Mouse (Mus musculus) limb, embryonic 12.5 days (tissue): Measurements from ENCODE around the gene Foxf2. TPM values are rescaled to one million over a fixed set of nuclear protein-coding genes. Genes with fewer than 3 reads are reported as not detected.

ENCODE experiments used
- ATAC-seq: fragments of 200-750 bp; cut with Nextera tagmentation; 2 replicates; pipeline ENCODE4 v1.8.0; 2017; ENCODE audit warnings: low read depth, moderate TSS enrichment; ENCODE audit not compliant: insufficient number of reproducible peaks, insufficient read depth, low FRiP score, low TSS enrichment
- H3K27ac ChIP-seq: fragments of 300-500 bp; sonication (generic); 2 replicates; pipeline ENCODE4 v1.5.1; 2016; ENCODE audit warnings: mild to moderate bottlenecking, moderate library complexity
- H3K27me3 ChIP-seq: fragments of 300-500 bp; sonication (generic); 2 replicates; pipeline ENCODE4 v1.6.1; 2016; ENCODE audit warnings: mild to moderate bottlenecking, moderate library complexity
- H3K36me3 ChIP-seq: fragments of 300-500 bp; sonication (generic); 2 replicates; pipeline ENCODE4 v1.6.1; 2016; ENCODE audit warnings: mild to moderate bottlenecking, moderate library complexity
- H3K4me1 ChIP-seq: fragments of 300-500 bp; sonication (generic); replicated peaks from 2 replicates; pipeline ENCODE4 v1.6.1; 2016
- H3K4me2 ChIP-seq: fragments of 300-500 bp; sonication (generic); 2 replicates; pipeline ENCODE4 v1.6.1; 2016; ENCODE audit warnings: mild to moderate bottlenecking, moderate library complexity
- H3K4me3 ChIP-seq: fragments of 300-500 bp; sonication (generic); replicated peaks from 2 replicates; pipeline ENCODE4 v1.5.1; 2016; ENCODE audit warnings: mild to moderate bottlenecking
- H3K9ac ChIP-seq: fragments of 300-500 bp; sonication (generic); replicated peaks from 2 replicates; pipeline ENCODE4 v1.6.1; 2016; ENCODE audit warnings: mild to moderate bottlenecking, moderate library complexity
- H3K9me3 ChIP-seq: fragments of 300-500 bp; sonication (generic); 2 replicates; pipeline ENCODE4 v1.6.1; 2016; ENCODE audit warnings: mild to moderate bottlenecking, moderate library complexity
- WGBS: fragments of 180-500 bp; shearing (Covaris S2); methylation state at CpG from one replicate; pipeline ENCODE4 v1.1.7; 2016; 5-methylcytosine and 5-hydroxymethylcytosine counted together
- polyA plus RNA-seq: library from polyadenylated mRNA; unstranded; fragments of >200 nt; fragmentation: Nextera tagmentation; extraction: Ambion mirVana; gene quantifications from 2 replicates; pipeline ENCODE4 v1.2.1, GENCODE M21; 2016

The Foxf2 gene
- polyA plus RNA-seq, 1 experiment from 2014 or later = 0.64 TPM

DNA sequence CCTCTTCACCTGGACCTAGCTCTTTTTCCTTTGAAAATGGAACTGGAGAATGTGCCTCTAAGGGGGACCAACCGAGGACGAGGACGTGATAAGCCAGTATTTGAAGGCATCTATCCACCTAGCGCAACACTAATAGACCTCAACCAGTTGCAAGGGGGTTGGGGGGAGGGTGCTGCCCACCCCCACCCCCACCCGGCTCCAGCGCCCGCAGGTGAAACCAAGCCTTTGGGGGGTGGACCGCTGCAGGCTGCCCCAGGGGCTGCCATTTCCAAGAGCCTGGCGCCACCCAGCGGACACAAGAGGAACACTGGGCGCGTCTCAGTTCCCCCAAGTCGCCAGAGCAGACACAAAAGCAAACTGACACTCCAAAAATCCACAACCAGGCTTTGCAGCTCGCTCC, 7.2 kb upstream of the Foxf2 start:
- no peak overlapping the region for H3K9ac ChIP-seq
- H3K27ac ChIP-seq = no peak overlapping the region
- ATAC-seq = peak; percentile 60; the same call in 1 of the 2 replicates
- H3K27me3 ChIP-seq = peaks cover 96% of the 10 kb centered on the region
- 0% methylated on average over 14 of the region's 14 CpGs for WGBS
- peak overlapping the region; percentile 60 for H3K4me2 ChIP-seq
- no peaks in the 10 kb centered on the region for H3K36me3 ChIP-seq
- peaks cover 18% of the 10 kb centered on the region for H3K4me1 ChIP-seq
- H3K4me3 ChIP-seq = peak overlapping the region; percentile 30
- no peaks in the 10 kb centered on the region for H3K9me3 ChIP-seq

DNA sequence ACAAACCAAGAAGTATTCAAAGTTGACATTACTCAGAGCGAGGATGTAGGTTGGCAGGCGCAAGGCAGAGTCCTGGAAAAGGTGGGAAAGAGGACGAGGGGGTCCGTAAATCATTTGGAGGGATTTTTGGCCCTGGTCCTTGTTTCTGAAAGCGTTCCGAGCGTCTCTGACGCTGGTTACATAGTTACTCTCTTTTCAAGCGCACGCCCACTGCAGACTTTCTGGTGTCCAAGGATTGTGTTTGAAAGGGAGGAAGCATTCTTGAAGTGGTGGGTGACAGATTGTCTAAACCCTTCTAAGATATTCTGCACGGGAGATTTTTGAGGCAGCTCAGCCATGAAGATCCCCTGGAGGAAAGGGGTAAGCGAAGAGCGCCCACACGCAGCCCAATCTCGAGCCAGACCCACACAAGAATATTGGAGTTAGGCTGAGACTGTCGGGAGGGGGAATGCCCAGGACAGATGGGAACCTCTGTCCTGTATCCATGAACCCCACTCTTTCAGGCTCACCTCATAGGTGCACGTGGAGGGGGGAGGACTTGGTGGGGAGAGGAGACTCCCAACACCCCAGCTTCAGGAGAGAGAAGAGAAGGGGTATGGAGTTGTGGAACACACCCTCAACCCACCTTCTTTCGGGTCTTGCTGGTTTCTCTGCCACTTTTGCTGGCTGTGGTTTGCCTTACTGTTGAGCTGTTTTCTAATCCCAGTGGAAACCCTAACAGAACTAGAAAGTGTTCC, 6.5 kb upstream of the Foxf2 start:
- Histone ChIP-seq H3K4me2 (peak overlapping the region; percentile 60; the same call in 1 of the 2 replicates), H3K27ac (no peak overlapping the region), H3K36me3 (no peaks in the 10 kb centered on the region), H3K9me3 (no peaks in the 10 kb centered on the region), H3K4me1 (peaks cover 21% of the 10 kb centered on the region), H3K4me3 (peak overlapping the region; percentile 30; the same call in 1 of the 2 replicates), H3K27me3 (peaks cover 96% of the 10 kb centered on the region), H3K9ac (no peak overlapping the region)
- WGBS = 2% methylated on average over 18 of the region's 18 CpGs
- no peak for ATAC-seq

DNA sequence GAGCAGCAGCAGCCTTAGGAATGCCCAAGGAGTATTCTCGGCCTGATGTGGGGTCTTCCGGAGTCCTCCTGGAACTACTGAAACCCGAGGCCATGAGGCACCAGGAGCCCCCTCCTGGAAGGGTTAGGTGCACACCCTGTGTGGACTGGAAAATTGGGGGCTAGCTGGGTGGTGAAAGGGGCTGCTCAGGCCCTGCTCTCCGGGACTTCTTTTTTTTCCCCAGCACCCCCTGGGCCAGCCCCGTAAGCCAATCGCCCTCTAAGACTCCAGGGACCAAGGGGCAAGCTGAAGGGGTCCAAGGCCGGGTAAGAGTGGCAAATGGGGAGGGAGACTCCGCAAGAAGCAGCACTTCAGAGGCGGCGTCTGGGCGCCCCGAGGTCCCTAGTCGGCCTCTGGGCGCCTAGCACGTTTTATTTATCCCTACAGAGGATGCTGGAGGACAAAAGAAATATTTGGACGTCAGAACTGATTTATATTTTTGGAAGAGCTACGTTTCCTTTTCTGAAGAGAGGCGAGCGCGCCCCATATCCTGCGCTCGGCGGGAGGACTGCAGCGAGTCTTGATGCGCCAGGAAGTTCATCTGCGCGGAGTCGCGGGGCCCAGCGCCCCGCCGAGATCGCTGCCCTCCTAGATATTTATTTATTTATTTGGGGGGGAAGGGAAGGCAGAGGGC, 5.7 kb upstream of the Foxf2 start:
- H3K4me1 ChIP-seq = peaks cover 28% of the 10 kb centered on the region
- no peaks in the 10 kb centered on the region for H3K9me3 ChIP-seq
- H3K4me3 ChIP-seq = peak overlapping the region; percentile 11
- no peaks in the 10 kb centered on the region for H3K36me3 ChIP-seq
- no peak overlapping the region for H3K27ac ChIP-seq
- peak overlapping the region; percentile 39 for H3K4me2 ChIP-seq
- H3K9ac ChIP-seq = no peak overlapping the region
- H3K27me3 ChIP-seq = peaks cover 96% of the 10 kb centered on the region
- WGBS = under 1% methylated on average over 33 of the region's 33 CpGs
- ATAC-seq = no peak

DNA sequence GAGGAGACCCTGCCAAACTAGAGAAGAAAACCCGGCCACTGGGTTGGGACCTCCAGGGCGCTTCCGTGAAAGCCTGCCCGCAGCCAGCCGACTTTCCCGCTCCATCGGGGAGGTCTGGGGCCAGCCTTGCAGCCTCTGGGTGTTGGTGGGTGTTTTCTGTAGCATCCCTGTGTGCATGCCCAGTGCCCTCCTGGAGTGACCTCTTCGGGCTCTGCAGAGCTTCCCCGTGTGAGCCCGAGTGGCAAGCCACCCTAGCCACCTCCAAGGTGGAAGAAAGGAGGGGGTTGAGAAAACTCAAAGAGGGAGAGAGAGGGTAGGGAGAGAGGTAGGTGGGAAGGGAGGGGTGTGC, 5.1 kb upstream of the Foxf2 start:
- Histone ChIP-seq H3K9ac (no peak overlapping the region), H3K36me3 (no peaks in the 10 kb centered on the region), H3K4me1 (peaks cover 31% of the 10 kb centered on the region), H3K9me3 (no peaks in the 10 kb centered on the region), H3K4me2 (peak overlapping the region; percentile 39), H3K4me3 (peak overlapping the region; percentile 11), H3K27me3 (peaks cover 96% of the 10 kb centered on the region), H3K27ac (no peak overlapping the region)
- under 1% methylated on average over 10 of the region's 10 CpGs for WGBS
- no peak for ATAC-seq

DNA sequence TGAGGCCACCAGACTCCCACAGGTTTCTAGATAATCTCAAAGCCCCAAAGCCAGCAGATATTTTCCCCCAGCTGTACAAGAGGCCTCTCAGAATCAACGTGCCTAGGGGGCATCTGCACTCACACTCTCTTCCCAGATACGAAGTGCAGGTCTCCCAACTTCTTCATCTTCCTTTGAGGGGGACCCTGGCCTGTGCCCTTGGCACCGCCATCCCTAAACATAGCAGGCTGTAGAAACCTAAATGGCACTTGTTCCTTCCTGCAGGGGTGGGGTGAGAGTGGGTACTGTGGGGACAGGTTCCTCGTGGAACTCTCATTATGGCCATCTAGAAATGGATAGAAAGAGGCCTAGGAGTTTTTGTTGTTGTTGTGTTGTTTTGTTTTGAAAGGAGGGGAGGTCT, 4.7 kb upstream of the Foxf2 start:
- no peak overlapping the region; the same call in 1 of the 2 replicates for H3K4me3 ChIP-seq
- H3K27ac ChIP-seq = no peak overlapping the region
- no peak overlapping the region for H3K4me2 ChIP-seq
- no peak overlapping the region for H3K9ac ChIP-seq
- peaks cover 96% of the 10 kb centered on the region for H3K27me3 ChIP-seq
- H3K36me3 ChIP-seq = no peaks in the 10 kb centered on the region
- peaks cover 36% of the 10 kb centered on the region for H3K4me1 ChIP-seq
- 13% methylated on average over 4 of the region's 4 CpGs for WGBS
- no peak for ATAC-seq
- no peaks in the 10 kb centered on the region for H3K9me3 ChIP-seq

DNA sequence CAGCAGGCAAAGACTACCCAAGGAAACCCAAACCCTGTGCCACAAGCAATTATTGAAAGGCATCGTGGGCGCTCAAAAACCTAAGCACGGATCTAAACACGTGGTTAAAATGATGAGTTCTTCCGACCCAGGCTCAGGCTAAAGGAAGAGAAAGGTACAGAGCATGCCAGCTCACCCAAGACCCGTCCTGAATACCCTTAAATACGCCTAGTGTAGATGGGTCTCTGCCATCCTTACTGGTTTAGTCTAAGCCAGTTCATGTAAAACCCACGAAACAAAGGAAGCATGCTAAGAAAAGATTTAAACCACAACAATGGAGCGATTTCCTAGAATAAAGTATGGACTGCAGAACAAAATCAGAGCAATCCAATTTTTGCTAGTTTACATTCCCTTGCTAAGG, 3.9 kb upstream of the Foxf2 start:
- no peak for ATAC-seq
- no peak overlapping the region for H3K9ac ChIP-seq
- H3K27me3 ChIP-seq = peaks cover 96% of the 10 kb centered on the region
- peaks cover 44% of the 10 kb centered on the region for H3K4me1 ChIP-seq
- H3K4me3 ChIP-seq = no peak overlapping the region
- no peak overlapping the region for H3K4me2 ChIP-seq
- no peaks in the 10 kb centered on the region for H3K9me3 ChIP-seq
- 7% methylated on average over 9 of the region's 9 CpGs for WGBS
- no peak overlapping the region for H3K27ac ChIP-seq
- H3K36me3 ChIP-seq = no peaks in the 10 kb centered on the region

DNA sequence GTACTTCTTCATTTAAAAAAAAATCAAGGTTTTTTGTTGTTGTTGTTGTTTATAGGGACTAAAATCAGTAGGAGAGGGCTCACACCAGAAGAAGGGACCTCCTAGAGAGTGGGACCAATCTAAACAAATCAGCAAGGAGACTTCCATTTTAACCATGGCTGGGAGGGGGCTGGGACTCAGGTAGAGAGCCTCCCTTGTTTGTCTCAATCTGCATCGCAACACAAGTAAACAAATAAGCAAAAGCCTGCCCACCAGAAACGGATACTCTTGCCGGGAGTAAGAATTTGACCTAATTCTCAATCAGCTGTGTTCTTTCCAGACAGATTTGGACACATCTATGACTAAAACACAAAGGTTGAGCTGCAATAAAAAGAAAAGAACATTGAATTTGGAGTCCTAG, 3.2 kb upstream of the Foxf2 start:
- no peak overlapping the region for H3K4me2 ChIP-seq
- WGBS = 0% methylated on average over 3 of the region's 3 CpGs
- no peak overlapping the region for H3K27ac ChIP-seq
- H3K9me3 ChIP-seq = no peaks in the 10 kb centered on the region
- no peak overlapping the region for H3K4me3 ChIP-seq
- H3K4me1 ChIP-seq = peaks cover 49% of the 10 kb centered on the region
- no peaks in the 10 kb centered on the region for H3K36me3 ChIP-seq
- H3K9ac ChIP-seq = no peak overlapping the region
- no peak for ATAC-seq
- H3K27me3 ChIP-seq = peaks cover 96% of the 10 kb centered on the region

DNA sequence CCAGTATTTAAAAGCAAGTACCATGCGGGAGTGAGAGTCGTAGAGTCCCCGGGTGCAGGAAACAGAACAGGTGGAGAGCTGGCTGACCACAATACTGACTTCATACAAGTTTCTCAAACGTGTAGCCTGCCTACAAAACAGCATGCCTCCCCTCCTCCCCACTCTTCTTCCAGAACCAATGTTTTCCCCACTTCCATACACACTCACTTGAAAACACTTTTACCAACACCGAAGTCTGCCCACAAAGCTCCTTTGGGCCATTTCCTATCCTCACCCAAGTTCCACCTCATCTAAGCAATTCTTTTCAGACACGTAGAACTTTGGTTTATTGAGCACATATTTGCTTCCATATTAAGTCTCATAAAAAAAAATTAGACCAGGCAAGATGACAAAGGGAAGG, 2.3 kb upstream of the Foxf2 start:
- Histone ChIP-seq H3K4me2 (no peak overlapping the region), H3K4me1 (peaks cover 52% of the 10 kb centered on the region), H3K4me3 (no peak overlapping the region), H3K9ac (no peak overlapping the region), H3K36me3 (no peaks in the 10 kb centered on the region), H3K27ac (no peak overlapping the region), H3K9me3 (no peaks in the 10 kb centered on the region), H3K27me3 (peaks cover 98% of the 10 kb centered on the region)
- under 1% methylated on average over 6 of the region's 6 CpGs for WGBS
- ATAC-seq = no peak

DNA sequence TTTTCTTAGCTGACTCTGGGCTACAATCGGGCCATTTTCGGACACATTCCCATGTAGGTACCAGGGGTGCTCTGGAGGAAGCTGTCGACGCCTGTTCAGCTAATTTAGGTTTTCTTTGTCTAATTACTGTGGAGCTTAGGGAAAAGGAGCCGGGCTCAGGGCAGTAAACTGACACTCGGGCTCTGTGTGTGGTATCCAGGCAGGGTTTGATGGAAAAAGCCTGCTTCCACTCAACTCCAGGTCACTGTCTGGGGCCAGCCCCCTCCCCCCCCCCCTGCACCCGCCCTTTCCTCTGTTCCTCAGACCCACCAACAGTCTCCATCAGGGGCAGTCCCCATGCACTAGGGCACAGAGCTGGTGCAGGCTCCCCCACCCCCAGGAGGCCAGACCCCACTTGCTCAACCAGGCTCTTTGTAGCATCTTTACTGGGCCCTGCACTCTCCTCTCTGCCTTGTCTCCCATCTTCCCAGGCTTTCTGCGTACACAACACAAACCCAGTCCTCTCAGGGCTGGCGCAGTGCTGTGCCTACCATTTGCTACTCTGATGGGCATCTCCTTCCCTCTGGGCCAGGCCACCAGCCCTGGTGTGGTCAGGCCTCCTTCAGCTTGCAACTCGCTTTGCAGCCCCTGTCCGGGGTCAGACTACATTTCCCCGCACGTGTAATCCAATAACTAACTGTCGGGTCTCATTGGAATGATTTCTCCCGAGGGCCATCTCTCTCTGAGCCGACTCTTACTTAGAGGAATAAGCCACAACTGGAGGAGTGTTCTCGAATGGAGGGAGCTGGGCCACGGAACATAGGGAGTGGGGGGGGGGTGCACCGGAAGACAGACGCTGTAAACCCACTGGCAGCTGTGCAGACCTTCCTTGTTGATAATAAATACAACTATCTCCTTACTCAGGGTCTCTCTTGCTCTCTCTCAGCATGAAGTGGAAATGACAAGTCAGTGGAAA, 1.4 kb upstream of the Foxf2 start:
- Histone ChIP-seq H3K27me3 (peaks cover 98% of the 10 kb centered on the region), H3K4me2 (0 out of 2 replicates have a peak overlapping the region, but pooled peaks have one; percentile 13), H3K9ac (no peak overlapping the region), H3K9me3 (no peaks in the 10 kb centered on the region), H3K27ac (no peak overlapping the region), H3K4me1 (peaks cover 55% of the 10 kb centered on the region), H3K36me3 (no peaks in the 10 kb centered on the region), H3K4me3 (peak overlapping the region; percentile 50; the same call in 1 of the 2 replicates)
- ATAC-seq = no peak
- WGBS = 0% methylated on average over 20 of the region's 20 CpGs

DNA sequence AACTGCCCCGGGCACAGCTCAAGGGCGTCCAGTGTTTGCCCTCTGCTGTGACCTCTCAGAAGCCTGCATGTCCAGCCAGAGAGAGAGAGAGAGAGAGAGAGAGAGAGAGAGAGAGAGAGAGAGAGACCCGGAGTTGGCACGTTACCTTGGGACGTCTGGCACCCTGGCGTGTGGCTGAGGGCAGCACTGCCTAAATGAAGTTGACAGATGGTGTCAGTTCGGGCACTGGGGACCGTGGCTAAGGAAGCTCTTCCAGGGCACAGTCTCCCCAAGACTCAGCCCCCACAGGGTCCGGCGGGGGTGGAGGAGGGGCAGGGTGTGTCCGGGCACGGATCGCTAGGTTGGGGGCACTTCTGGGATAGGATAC, 667 bp upstream of the Foxf2 start:
- ATAC-seq = no peak
- Histone ChIP-seq H3K27ac (no peak overlapping the region), H3K4me1 (peaks cover 59% of the 10 kb centered on the region), H3K4me3 (peak overlapping the region; percentile 50), H3K9ac (0 out of 2 replicates have a peak overlapping the region, but pooled peaks have one; percentile 60), H3K36me3 (no peaks in the 10 kb centered on the region), H3K27me3 (peaks cover 98% of the 10 kb centered on the region), H3K4me2 (peak overlapping the region; percentile 89), H3K9me3 (no peaks in the 10 kb centered on the region)
- WGBS = under 1% methylated on average over 13 of the region's 13 CpGs
